Comparison of ENCODE assay signal across 8 mouse cellular contexts in the genomic region with DNA sequence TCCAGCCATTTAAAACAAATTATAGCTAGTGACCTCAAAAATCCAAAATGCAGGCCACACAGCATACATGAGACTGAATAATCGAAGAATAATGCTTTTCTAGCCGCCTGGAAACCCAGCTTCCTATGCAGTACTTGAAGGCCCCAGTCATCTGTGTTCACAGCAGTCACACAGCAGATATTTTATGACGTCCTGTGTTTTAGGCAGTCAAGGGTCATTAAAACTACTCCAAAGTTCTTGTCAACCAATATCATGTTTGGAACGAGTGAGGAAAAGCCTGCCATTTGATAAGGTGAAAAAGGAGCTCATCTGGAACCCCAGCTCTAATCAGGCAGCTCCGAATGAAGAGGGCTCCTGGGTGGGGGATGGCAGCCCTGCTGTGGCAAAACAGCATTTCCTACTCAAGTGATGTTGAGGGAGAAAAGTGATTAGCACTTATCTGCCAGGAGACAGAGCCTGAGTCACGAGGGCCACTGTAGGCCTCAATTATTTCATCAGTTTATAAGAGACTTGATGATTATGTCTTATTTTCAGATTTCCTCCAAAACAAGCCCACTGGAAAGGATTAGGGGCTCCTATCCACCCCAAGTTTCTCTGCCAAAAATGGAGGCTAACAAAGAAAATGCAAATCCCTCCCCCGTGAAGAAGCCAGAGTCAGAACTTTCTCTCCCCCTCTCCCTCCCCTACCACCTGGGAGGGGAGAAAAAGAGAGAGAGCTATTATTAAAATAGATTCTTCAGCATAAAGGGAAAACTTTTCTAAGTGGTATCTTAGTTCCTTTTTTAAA. TPM values are rescaled to one million over a fixed set of nuclear protein-coding genes. Genes with fewer than 3 reads are reported as not detected.
DNase-seq lines count a peak whose midpoint lies in the region; ATAC-seq and TF ChIP-seq lines count a peak whose summit lies in the region.

No protein-coding gene starts in this region.

- peak overlapping the region; percentile 48 for H3K27ac ChIP-seq in lung, embryonic 14.5 days (ENCODE audit: low read depth)
- H3K27ac ChIP-seq in hindbrain, postnatal 0 days = no peak overlapping the region
- H3K27ac ChIP-seq in midbrain, embryonic 14.5 days (replicated peaks; ENCODE audit: low read depth, low read length) = no peak overlapping the region

- H3K4me2 ChIP-seq in lung, embryonic 14.5 days = peak overlapping the region; percentile 91
- H3K4me2 ChIP-seq in hindbrain, postnatal 0 days (ENCODE audit: low read depth, low read length) = peak overlapping the region; percentile 67
- peak overlapping the region; percentile 71 for H3K4me2 ChIP-seq in midbrain, embryonic 14.5 days (ENCODE audit: low read length)

- TF ChIP-seq CTCF in lung, embryonic 14.5 days (IDR thresholded peaks at IDR 0.05; ENCODE audit: low read depth) = no peak
- TF ChIP-seq CTCF in hindbrain, postnatal 0 days (IDR thresholded peaks at IDR 0.05; ENCODE audit: low read depth) = no peak

- H3K9ac ChIP-seq in lung, embryonic 14.5 days = peak overlapping the region; percentile 28; the same call in 1 of the 2 replicates
- H3K9ac ChIP-seq in hindbrain, postnatal 0 days (replicated peaks; ENCODE audit: low read length) = no peak overlapping the region
- H3K9ac ChIP-seq in midbrain, embryonic 14.5 days (replicated peaks; ENCODE audit: low read length) = no peak overlapping the region

- H3K9me3 ChIP-seq in lung, embryonic 14.5 days (ENCODE audit: low read depth, low read length) = no peaks in the 10 kb centered on the region
- no peaks in the 10 kb centered on the region for H3K9me3 ChIP-seq in hindbrain, postnatal 0 days (ENCODE audit: low read length)
- H3K9me3 ChIP-seq in midbrain, embryonic 14.5 days (ENCODE audit: control insufficient read depth, low read length) = no peaks in the 10 kb centered on the region

- no peaks in the 10 kb centered on the region for H3K36me3 ChIP-seq in lung, embryonic 14.5 days (ENCODE audit: insufficient read depth)
- no peaks in the 10 kb centered on the region for H3K36me3 ChIP-seq in hindbrain, postnatal 0 days (ENCODE audit: insufficient read depth, low read length)
- no peaks in the 10 kb centered on the region for H3K36me3 ChIP-seq in midbrain, embryonic 14.5 days (ENCODE audit: control insufficient read depth, insufficient read depth, low read length)

- peaks cover 22% of the 10 kb centered on the region; the same call in 1 of the 2 replicates for H3K4me1 ChIP-seq in lung, embryonic 14.5 days (ENCODE audit: insufficient read depth)
- H3K4me1 ChIP-seq in hindbrain, postnatal 0 days (ENCODE audit: insufficient read depth, low read length) = 0 out of 2 replicates have a peak, but pooled peaks cover 3% of the 10 kb centered on the region
- peaks cover 18% of the 10 kb centered on the region for H3K4me1 ChIP-seq in midbrain, embryonic 14.5 days (ENCODE audit: control insufficient read depth, insufficient read depth, low read length)

- no peak for DNase-seq in lung, embryonic 14.5 days
- DNase-seq in lung, postnatal 4 days = no peak
- DNase-seq in hindbrain, postnatal 0 days (ENCODE audit: low spot score) = no peak
- DNase-seq in midbrain, embryonic 14.5 days = no peak
- DNase-seq in cerebellum, postnatal 25 days = no peak
- DNase-seq in layer of hippocampus, postnatal 14 days (ENCODE audit: low spot score in 2 of 2) = no peak
- DNase-seq in layer of hippocampus, adult 18-20 months (ENCODE audit: low spot score in 2 of 2) = no peak

- no peaks in the 10 kb centered on the region for H3K27me3 ChIP-seq in lung, embryonic 14.5 days (ENCODE audit: insufficient read depth, low read length)
- H3K27me3 ChIP-seq in hindbrain, postnatal 0 days (ENCODE audit: insufficient read depth, low read length) = no peaks in the 10 kb centered on the region
- no peaks in the 10 kb centered on the region for H3K27me3 ChIP-seq in midbrain, embryonic 14.5 days (ENCODE audit: control insufficient read depth, insufficient read depth, low read length)

- no peak for ATAC-seq in lung, embryonic 14.5 days (ENCODE audit: insufficient read depth)
- peak; percentile 31 for ATAC-seq in common myeloid progenitor, adult 5-6 weeks (replicated peaks; ENCODE audit: low read depth, poor library complexity, severe bottlenecking)
- no peak for ATAC-seq in hindbrain, postnatal 0 days
- no peak for ATAC-seq in midbrain, embryonic 14.5 days (ENCODE audit: low FRiP score, low TSS enrichment)

- 16% methylated on average over 7 of the region's 7 CpGs for WGBS in lung, embryonic 14.5 days
- 37% methylated on average over 7 of the region's 7 CpGs for WGBS in hindbrain, postnatal 0 days
- WGBS in midbrain, embryonic 14.5 days = 21% methylated on average over 7 of the region's 7 CpGs

- H3K4me3 ChIP-seq in lung, embryonic 14.5 days (ENCODE audit: low read depth, low read length) = peak overlapping the region; percentile 96; the same call in 1 of the 2 replicates
- H3K4me3 ChIP-seq in hindbrain, postnatal 0 days (ENCODE audit: low read length) = no peak overlapping the region
- no peak overlapping the region for H3K4me3 ChIP-seq in midbrain, embryonic 14.5 days (replicated peaks; ENCODE audit: low read depth, low read length)

RNA-seq across cellular contexts. Expression of a gene that starts 19.2 kb away (rescaled TPM):
- 4.9 and 6.0 TPM in 2 replicates for polyA plus RNA-seq in lung, embryonic 14.5 days (2014; fragmentation: Nextera tagmentation; extraction: Ambion mirVana)
- total RNA-seq in common myeloid progenitor, adult 5-6 weeks (2017) = 33.2 and 40.1 TPM in 2 replicates
- 3.5 and 8.5 TPM in 2 replicates for total RNA-seq in hindbrain, postnatal 0 days (2014; rRNA removed)
- 0.59 and 0.61 TPM in 2 replicates for polyA plus RNA-seq in hindbrain, postnatal 0 days (2015; fragmentation: Nextera tagmentation; extraction: Ambion mirVana)
- polyA plus RNA-seq in midbrain, embryonic 14.5 days (2014; fragmentation: Nextera tagmentation; extraction: Ambion mirVana) = 1.8 TPM in 2 replicates
- 1 to 10 TPM; 3.0 to 3.1 TPM for total RNA-seq in layer of hippocampus, postnatal 14 days (2021)
- 1 to 10 TPM; 4.2 TPM for total RNA-seq in layer of hippocampus, adult 18-20 months (2021)
